13 mouse cellular contexts compared by ENCODE assay signal in the genomic region with DNA sequence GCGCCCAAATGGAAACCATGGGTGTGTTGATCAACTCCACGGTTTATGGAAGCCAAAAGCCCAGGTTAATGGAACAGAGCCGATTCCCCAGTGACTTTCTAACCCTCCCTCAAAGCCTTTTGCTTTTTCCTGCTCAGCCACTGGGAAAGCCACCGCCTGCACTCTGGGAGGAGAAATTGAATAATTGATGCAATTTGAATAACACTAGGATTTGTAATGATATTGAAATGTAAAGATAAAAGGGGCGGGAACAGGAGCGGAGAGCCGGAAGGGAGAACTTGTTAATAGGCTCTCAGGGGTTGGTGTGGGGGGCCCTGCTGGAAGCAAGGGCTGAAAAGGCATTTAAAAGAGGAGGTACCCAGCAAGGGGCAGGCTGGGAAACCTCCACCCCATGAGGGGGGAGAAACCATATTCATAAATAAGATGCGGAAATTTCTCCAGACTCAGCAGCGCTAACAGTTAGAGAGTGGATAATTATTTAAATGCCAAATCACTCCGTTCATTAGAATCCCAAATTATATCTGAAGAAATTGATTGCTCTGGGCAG. TPM values are rescaled to one million over a fixed set of nuclear protein-coding genes. Genes with fewer than 3 reads are reported as not detected.
DNase-seq lines count a peak whose midpoint lies in the region; ATAC-seq and TF ChIP-seq lines count a peak whose summit lies in the region.
"Had no signal": no experiment of that assay in that cellular context is flagged by ENCODE, and none has a peak within 500 bp of the region (broad histone marks: within the 10 kb centered on the region; RNA-seq: fewer than 3 reads in every experiment).

No protein-coding gene starts in this region.

- no peaks in the 10 kb centered on the region for H3K27me3 ChIP-seq in kidney, postnatal 0 days (ENCODE audit: insufficient read depth, low read length)
- no peaks in the 10 kb centered on the region for H3K27me3 ChIP-seq in forebrain, embryonic 11.5 days (ENCODE audit: control insufficient read depth, insufficient read depth, low read length)
- H3K27me3 ChIP-seq in intestine, postnatal 0 days (replicated peaks; ENCODE audit: control insufficient read depth, insufficient read depth, low read length): no peaks in the 10 kb centered on the region
- H3K27me3 ChIP-seq in neural tube, embryonic 15.5 days (replicated peaks): 0 out of 2 replicates have a peak, but pooled peaks cover 3% of the 10 kb centered on the region

- no peaks in the 10 kb centered on the region for H3K9me3 ChIP-seq in kidney, postnatal 0 days (replicated peaks; ENCODE audit: low read length)
- no peaks in the 10 kb centered on the region; the same call in 1 of the 2 replicates for H3K9me3 ChIP-seq in forebrain, embryonic 11.5 days (ENCODE audit: control insufficient read depth, low read length)
- no peaks in the 10 kb centered on the region for H3K9me3 ChIP-seq in intestine, postnatal 0 days (ENCODE audit: control insufficient read depth)
- H3K9me3 ChIP-seq in neural tube, embryonic 15.5 days (replicated peaks): no peaks in the 10 kb centered on the region
- H3K9me3 ChIP-seq: G1E had no signal

- H3K4me2 ChIP-seq in kidney, postnatal 0 days (ENCODE audit: low read length): peak overlapping the region; percentile 23; the same call in 1 of the 2 replicates
- H3K4me2 ChIP-seq in forebrain, embryonic 11.5 days (ENCODE audit: low read depth, low read length, severe bottlenecking): peak overlapping the region; percentile 24; the same call in 1 of the 2 replicates
- H3K4me2 ChIP-seq in intestine, postnatal 0 days (replicated peaks; ENCODE audit: low read depth): 0 out of 2 replicates have a peak overlapping the region, but pooled peaks have one; percentile 7
- peak overlapping the region; percentile 28 for H3K4me2 ChIP-seq in neural tube, embryonic 15.5 days

- no peak overlapping the region for H3K4me3 ChIP-seq in kidney, postnatal 0 days (replicated peaks; ENCODE audit: low read depth, low read length)
- H3K4me3 ChIP-seq in forebrain, embryonic 11.5 days (ENCODE audit: low read depth, low read length): no peak overlapping the region
- H3K4me3 ChIP-seq in intestine, postnatal 0 days (ENCODE audit: low read depth, low read length): no peak overlapping the region
- no peak overlapping the region for H3K4me3 ChIP-seq in neural tube, embryonic 15.5 days (replicated peaks)
- H3K4me3 ChIP-seq: myocyte had no signal

- ATAC-seq in kidney, postnatal 0 days (replicated peaks; ENCODE audit: low FRiP score, low read depth): no peak
- ATAC-seq in forebrain, embryonic 11.5 days (replicated peaks; ENCODE audit: low FRiP score): no peak
- no peak for ATAC-seq in intestine, postnatal 0 days
- no peak for ATAC-seq in neural tube, embryonic 15.5 days (ENCODE audit: low FRiP score)

- no peak overlapping the region for H3K27ac ChIP-seq in kidney, postnatal 0 days
- no peak overlapping the region for H3K27ac ChIP-seq in forebrain, embryonic 11.5 days (ENCODE audit: low read depth, low read length)
- H3K27ac ChIP-seq in intestine, postnatal 0 days (ENCODE audit: low read depth, low read length): no peak overlapping the region
- H3K27ac ChIP-seq in neural tube, embryonic 15.5 days (replicated peaks): no peak overlapping the region

- TF ChIP-seq CTCF in kidney, postnatal 0 days (IDR thresholded peaks at IDR 0.05; ENCODE audit: low read depth): no peak
- no peak for TF ChIP-seq CTCF in intestine, postnatal 0 days (IDR thresholded peaks at IDR 0.05; ENCODE audit: low read depth)

- H3K36me3 ChIP-seq in kidney, postnatal 0 days (ENCODE audit: insufficient read depth, low read length): no peaks in the 10 kb centered on the region
- H3K36me3 ChIP-seq in forebrain, embryonic 11.5 days (ENCODE audit: control insufficient read depth, insufficient read depth, low read length): no peaks in the 10 kb centered on the region
- H3K36me3 ChIP-seq in intestine, postnatal 0 days (ENCODE audit: control insufficient read depth, insufficient read depth): no peaks in the 10 kb centered on the region
- no peaks in the 10 kb centered on the region for H3K36me3 ChIP-seq in neural tube, embryonic 15.5 days
- H3K36me3 ChIP-seq: G1E had no signal

- 10% methylated on average over 10 of the region's 10 CpGs for WGBS in kidney, postnatal 0 days
- 11% methylated on average over 10 of the region's 10 CpGs for WGBS in forebrain, embryonic 11.5 days
- 21% methylated on average over 10 of the region's 10 CpGs for WGBS in intestine, postnatal 0 days
- WGBS in neural tube, embryonic 15.5 days: 7% methylated on average over 10 of the region's 10 CpGs

- no peak for DNase-seq in kidney, postnatal 0 days (ENCODE audit: low spot score)
- DNase-seq in kidney, postnatal 10 days: no peak
- DNase-seq in forebrain, embryonic 11.5 days (ENCODE audit: low spot score): no peak
- DNase-seq in testis, postnatal 14 days (ENCODE audit: low spot score): no peak
- no peak for DNase-seq in yolk sac, embryonic 10.5 days (ENCODE audit: low spot score)
- no peak for DNase-seq in layer of hippocampus, postnatal 36 days
- DNase-seq: adrenal gland, postnatal 25 days; cerebellum, postnatal 14 days; spleen, adult 18-20 months had no signal

- 0 out of 2 replicates have a peak, but pooled peaks cover 7% of the 10 kb centered on the region for H3K4me1 ChIP-seq in kidney, postnatal 0 days (replicated peaks; ENCODE audit: insufficient read depth, low read length)
- H3K4me1 ChIP-seq in forebrain, embryonic 11.5 days (replicated peaks; ENCODE audit: control insufficient read depth, insufficient read depth, low read length): peaks cover 5% of the 10 kb centered on the region
- no peaks in the 10 kb centered on the region for H3K4me1 ChIP-seq in intestine, postnatal 0 days (replicated peaks; ENCODE audit: control insufficient read depth, insufficient read depth, low read length)
- peaks cover 18% of the 10 kb centered on the region for H3K4me1 ChIP-seq in neural tube, embryonic 15.5 days

- H3K9ac ChIP-seq in kidney, postnatal 0 days (ENCODE audit: low read depth, low read length): no peak overlapping the region
- no peak overlapping the region for H3K9ac ChIP-seq in forebrain, embryonic 11.5 days (ENCODE audit: low read length)
- H3K9ac ChIP-seq in intestine, postnatal 0 days (ENCODE audit: low read depth, low read length): no peak overlapping the region
- no peak overlapping the region for H3K9ac ChIP-seq in neural tube, embryonic 15.5 days (replicated peaks)

RNA-seq across cellular contexts. Expression of a gene that starts 53.8 kb away (rescaled TPM):
- 5.0 and 5.8 TPM in 2 replicates for polyA plus RNA-seq in kidney, postnatal 0 days (2015; fragmentation: Nextera tagmentation; extraction: Ambion mirVana)
- 8.7 and 9.4 TPM in 2 replicates for polyA plus RNA-seq in forebrain, embryonic 11.5 days (2014; fragmentation: Nextera tagmentation; extraction: Ambion mirVana)
- 2.3 and 3.2 TPM in 2 replicates for polyA plus RNA-seq in intestine, postnatal 0 days (2015; fragmentation: Nextera tagmentation; extraction: Ambion mirVana)
- polyA plus RNA-seq in neural tube, embryonic 15.5 days (2015; fragmentation: Nextera tagmentation; extraction: Ambion mirVana): 4.7 and 5.3 TPM in 2 replicates
- total RNA-seq in layer of hippocampus, postnatal 36 days (2021): 1 to 10 TPM; 4.6 to 5.8 TPM
